Mouse (Mus musculus) macrophage (primary cell): Measurements from ENCODE around the gene Rhod. TPM values are rescaled to one million over a fixed set of nuclear protein-coding genes. Genes with fewer than 3 reads are reported as not detected.

ENCODE experiments used
- polyA plus RNA-seq: library from polyadenylated mRNA; stranded (reverse); fragments of 250-400 nt; gene quantifications from 3 replicates; pipeline ENCODE4 v1.2.4, GENCODE M21; 2018; ENCODE audit warnings: inconsistent platforms

The Rhod gene
- polyA plus RNA-seq, 1 experiment from 2014 or later, result 4.4 TPM

Other genes starting within 250 kb of the Rhod start
- gene Tbc1d10c, start 248.1 kb downstream of the Rhod start, polyA plus RNA-seq, result 0.25 to 0.60 TPM (median 0.41 TPM) in 3 replicates
- 375 to 413 TPM (median 395 TPM) in 3 replicates for gene Ppp1ca, start 247.4 kb downstream of the Rhod start, polyA plus RNA-seq
- 16.0 to 22.9 TPM (median 16.7 TPM) in 3 replicates for gene Rad9a, start 237.8 kb downstream of the Rhod start, polyA plus RNA-seq
- 0.10 to 0.21 TPM (median 0.17 TPM) in 3 replicates for gene Clcf1, start 225.2 kb downstream of the Rhod start, polyA plus RNA-seq
- gene AC109138.7, start 225.1 kb downstream of the Rhod start, polyA plus RNA-seq, result not detected in 3 replicates
- gene Pold4, start 207.5 kb downstream of the Rhod start, polyA plus RNA-seq, result 33.8 to 76.3 TPM (median 47.8 TPM) in 3 replicates
- 32.6 to 83.1 TPM (median 36.6 TPM) in 3 replicates for gene Ssh3, start 170.3 kb downstream of the Rhod start, polyA plus RNA-seq
- gene Ankrd13d, start 156.3 kb downstream of the Rhod start, polyA plus RNA-seq, result 3.2 to 8.1 TPM (median 5.6 TPM) in 3 replicates
- 131 to 143 TPM (median 139 TPM) in 3 replicates for gene Grk2, start 133.2 kb downstream of the Rhod start, polyA plus RNA-seq
- gene Kdm2a, start 41.1 kb downstream of the Rhod start, polyA plus RNA-seq, result 30.1 to 62.8 TPM (median 39.7 TPM) in 3 replicates
- gene Syt12, start 38.0 kb upstream of the Rhod start, polyA plus RNA-seq, result not detected in 3 replicates
- not detected in 3 replicates for gene 2010003K11Rik, start 59.2 kb upstream of the Rhod start, polyA plus RNA-seq
- 0.35 to 0.94 TPM (median 0.49 TPM) in 3 replicates for gene Pcx, start 71.0 kb upstream of the Rhod start, polyA plus RNA-seq
- gene Lrfn4, start 176.2 kb upstream of the Rhod start, polyA plus RNA-seq, result 0.61 to 2.0 TPM (median 1.0 TPM) in 3 replicates
- gene Rce1, start 186.2 kb upstream of the Rhod start, polyA plus RNA-seq, result 11.3 to 29.4 TPM (median 20.2 TPM) in 3 replicates